Mouse (Mus musculus): ENCODE results near the gene Iqsec3. TPM values are rescaled to one million over a fixed set of nuclear protein-coding genes. Genes with fewer than 3 reads are reported as not detected.

The Iqsec3 gene
- polyA plus RNA-seq, 1 experiment from 2014 or later, result 0.03 TPM

GRCm38 (mm10) chr6:121424830-121425229 lies 48.6 kb downstream of the Iqsec3 start:
- no peak for DNase-seq (ENCODE audit: low spot score)
- 40% methylated on average over 6 of the region's 6 CpGs for WGBS
- Histone ChIP-seq H3K9me3 (replicated peaks) (no peaks in the 10 kb centered on the region), H3K27ac (no peak overlapping the region), H3K4me3 (no peak overlapping the region), H3K4me1 (peaks cover 12% of the 10 kb centered on the region), H3K27me3 (ENCODE audit: low read depth, poor library complexity, severe bottlenecking) (peaks cover 30% of the 10 kb centered on the region), H3K36me3 (no peaks in the 10 kb centered on the region)

DNA sequence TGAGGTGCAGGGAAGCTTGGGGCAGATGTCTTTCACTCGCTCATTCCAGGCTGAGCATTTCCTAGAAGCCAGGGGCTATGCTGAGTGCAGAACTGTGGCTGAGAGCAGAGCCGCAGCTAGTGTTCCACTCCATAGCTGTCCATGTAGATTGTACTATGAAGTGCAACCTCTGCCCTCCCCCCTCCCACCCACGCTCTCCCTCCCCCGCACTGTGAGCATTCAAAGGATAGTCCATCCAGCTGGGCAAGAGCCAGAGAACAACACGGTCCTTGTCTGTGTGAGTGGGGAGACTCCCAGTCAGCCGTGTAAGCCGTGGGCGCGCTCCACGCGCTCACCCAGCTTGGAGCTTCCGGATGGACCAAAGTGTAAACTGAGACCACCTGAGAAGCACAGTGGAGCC lies 49.1 kb downstream of the Iqsec3 start:
- H3K9me3 ChIP-seq (replicated peaks), result no peaks in the 10 kb centered on the region
- 53% methylated on average over 12 of the region's 12 CpGs for WGBS
- no peak overlapping the region for H3K27ac ChIP-seq
- DNase-seq (ENCODE audit: low spot score), result no peak
- no peaks in the 10 kb centered on the region for H3K36me3 ChIP-seq
- H3K4me1 ChIP-seq, result peaks cover 12% of the 10 kb centered on the region
- H3K27me3 ChIP-seq (ENCODE audit: low read depth, poor library complexity, severe bottlenecking), result peaks cover 30% of the 10 kb centered on the region
- H3K4me3 ChIP-seq, result no peak overlapping the region

GRCm38 (mm10) chr6:121412558-121413297 lies 60.8 kb downstream of the Iqsec3 start:
- no peak overlapping the region for H3K27ac ChIP-seq
- H3K36me3 ChIP-seq, result no peaks in the 10 kb centered on the region
- 2% methylated on average over 44 of the region's 46 CpGs for WGBS
- peak overlapping the region; percentile 44 for H3K4me3 ChIP-seq
- H3K27me3 ChIP-seq (ENCODE audit: low read depth, poor library complexity, severe bottlenecking), result peaks cover 66% of the 10 kb centered on the region
- H3K4me1 ChIP-seq, result peaks cover 13% of the 10 kb centered on the region
- no peaks in the 10 kb centered on the region for H3K9me3 ChIP-seq (replicated peaks)
- DNase-seq (ENCODE audit: low spot score), result peak; percentile 54

DNA sequence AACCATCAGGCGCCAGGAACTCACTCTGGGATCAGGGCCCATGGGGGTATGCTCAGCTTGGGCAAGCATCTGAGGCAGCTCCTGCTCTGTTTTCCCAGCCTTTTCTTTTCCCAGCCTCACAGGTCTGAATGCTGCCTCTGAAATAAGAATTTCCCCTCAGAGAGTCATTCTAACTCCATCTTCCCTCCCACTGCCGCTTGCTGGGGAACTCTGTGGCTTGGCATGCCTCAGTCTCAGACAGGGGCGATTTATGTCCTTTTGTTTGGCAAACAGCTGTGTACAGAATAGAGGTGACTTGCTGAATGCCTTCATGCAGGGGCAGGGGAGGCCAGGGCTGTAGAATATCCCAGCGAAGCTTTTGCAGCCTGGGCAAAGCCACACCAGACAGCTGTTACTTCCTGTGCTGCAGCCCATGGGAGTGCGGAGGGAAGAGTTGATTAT lies 65.9 kb downstream of the Iqsec3 start:
- Histone ChIP-seq H3K9me3 (replicated peaks) (no peaks in the 10 kb centered on the region), H3K27ac (no peak overlapping the region; the same call in 1 of the 2 replicates), H3K27me3 (ENCODE audit: low read depth, poor library complexity, severe bottlenecking) (peaks cover 38% of the 10 kb centered on the region), H3K4me3 (no peak overlapping the region), H3K4me1 (peaks cover 10% of the 10 kb centered on the region), H3K36me3 (no peaks in the 10 kb centered on the region)
- no peak for DNase-seq (ENCODE audit: low spot score)
- 50% methylated on average over 5 of the region's 5 CpGs for WGBS

DNA sequence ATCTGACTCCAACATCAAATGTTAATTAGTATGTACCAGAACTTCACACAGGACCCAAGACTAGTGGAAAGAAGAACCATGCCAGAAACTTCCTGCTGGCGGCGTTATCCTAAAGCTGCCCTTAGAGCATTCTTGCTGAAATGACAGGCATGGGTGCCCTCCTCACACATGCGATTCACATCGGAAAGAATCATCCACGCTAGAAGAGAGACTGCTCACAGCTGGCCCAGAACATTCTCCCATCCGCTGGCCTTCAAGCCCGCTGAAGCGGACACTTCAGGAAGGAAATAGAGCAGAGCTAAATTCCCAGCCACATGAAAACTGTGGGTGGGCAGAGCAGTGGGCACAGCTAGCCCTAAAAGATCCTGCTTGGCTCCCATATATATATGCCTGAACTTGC lies 68.2 kb downstream of the Iqsec3 start:
- no peak for DNase-seq (ENCODE audit: low spot score)
- Histone ChIP-seq H3K4me1 (peaks cover 6% of the 10 kb centered on the region; the same call in 1 of the 2 replicates), H3K27me3 (ENCODE audit: low read depth, poor library complexity, severe bottlenecking) (peaks cover 15% of the 10 kb centered on the region), H3K36me3 (no peaks in the 10 kb centered on the region), H3K4me3 (no peak overlapping the region), H3K27ac (no peak overlapping the region), H3K9me3 (replicated peaks) (no peaks in the 10 kb centered on the region)
- WGBS, result 95% methylated on average over 8 of the region's 8 CpGs

DNA sequence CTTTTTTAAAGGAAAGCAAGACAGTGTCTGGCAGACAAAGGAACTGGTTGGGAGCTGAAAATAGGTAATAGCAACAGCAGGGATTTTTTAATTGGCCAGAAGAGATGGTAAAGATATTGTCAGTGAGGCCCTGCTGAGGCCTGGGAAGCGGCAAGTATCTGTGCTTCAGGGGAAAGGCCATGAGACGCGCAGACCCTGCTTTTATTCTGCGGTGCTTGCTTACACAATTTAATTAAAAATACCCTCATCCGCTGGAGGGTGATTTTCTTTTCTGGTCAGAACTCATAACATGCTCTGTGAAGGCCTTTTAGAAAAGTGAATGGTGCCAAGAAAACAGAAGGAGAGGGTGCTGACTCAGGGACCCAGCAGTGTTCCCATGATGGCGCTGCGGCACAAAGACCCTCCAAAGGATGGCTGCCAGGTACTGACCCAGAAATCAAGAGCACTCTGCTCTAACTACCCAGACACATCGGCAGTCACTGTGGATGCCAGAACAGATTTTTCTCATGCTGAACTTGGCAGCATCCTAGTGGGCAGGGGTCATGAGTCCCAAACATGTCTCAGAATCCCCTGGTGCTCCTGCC lies 70.7 kb downstream of the Iqsec3 start:
- 94% methylated on average over 8 of the region's 8 CpGs for WGBS

DNA sequence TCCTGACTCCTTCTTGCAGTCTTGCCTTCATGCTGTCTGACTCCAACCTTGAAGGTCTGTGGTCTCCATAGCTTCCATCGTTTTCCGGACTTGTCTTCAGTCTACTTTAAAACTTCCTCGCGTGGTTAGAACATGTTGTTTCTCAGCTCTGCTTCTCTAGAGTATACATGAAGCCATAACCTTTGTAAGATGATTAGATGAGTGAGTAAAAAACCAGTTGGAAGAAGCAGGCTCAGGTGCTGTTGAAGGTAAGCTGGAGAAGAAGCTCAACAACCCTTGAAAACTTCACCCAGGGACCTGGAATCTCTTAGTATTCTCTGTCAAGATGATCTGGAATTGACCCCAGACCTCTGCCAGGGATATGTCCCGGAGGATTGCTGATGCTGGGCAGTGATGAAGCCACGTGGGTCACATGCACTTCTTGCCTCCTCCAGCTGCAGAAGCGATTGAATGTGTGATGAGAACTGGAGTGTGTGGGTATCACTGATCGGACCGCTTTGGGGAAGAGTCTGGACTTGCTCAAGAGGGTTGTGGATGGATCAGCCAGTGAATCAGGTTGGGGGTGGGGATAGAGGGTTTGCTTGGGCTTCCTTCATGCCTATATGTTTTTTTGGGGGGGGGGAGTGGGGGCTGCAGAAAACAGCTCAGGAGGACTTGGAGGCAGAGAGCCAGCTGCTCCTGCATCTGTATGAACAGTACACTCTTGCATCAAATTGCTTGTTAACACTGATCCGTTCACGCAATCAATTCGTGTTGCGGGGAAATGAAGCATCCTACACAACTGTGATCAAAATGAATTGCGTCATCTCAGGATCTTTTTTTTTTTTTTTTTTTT lies 71.4 kb downstream of the Iqsec3 start:
- no peak for DNase-seq (ENCODE audit: low spot score)
- H3K27me3 ChIP-seq (ENCODE audit: low read depth, poor library complexity, severe bottlenecking), result no peaks in the 10 kb centered on the region
- H3K4me3 ChIP-seq, result no peak overlapping the region
- H3K9me3 ChIP-seq (replicated peaks), result no peaks in the 10 kb centered on the region
- no peaks in the 10 kb centered on the region for H3K4me1 ChIP-seq
- 88% methylated on average over 14 of the region's 14 CpGs for WGBS
- H3K36me3 ChIP-seq, result no peaks in the 10 kb centered on the region
- no peak overlapping the region for H3K27ac ChIP-seq

More for the DNA sequence above, 70.7 kb downstream of the Iqsec3 start:
- H3K27ac ChIP-seq, result no peak overlapping the region
- no peak overlapping the region for H3K4me3 ChIP-seq
- no peaks in the 10 kb centered on the region for H3K9me3 ChIP-seq (replicated peaks)
- H3K4me1 ChIP-seq, result peaks cover 5% of the 10 kb centered on the region; the same call in 1 of the 2 replicates
- no peak for DNase-seq (ENCODE audit: low spot score)
- no peaks in the 10 kb centered on the region for H3K36me3 ChIP-seq
- 0 out of 2 replicates have a peak, but pooled peaks cover 4% of the 10 kb centered on the region for H3K27me3 ChIP-seq (ENCODE audit: low read depth, poor library complexity, severe bottlenecking)

DNA sequence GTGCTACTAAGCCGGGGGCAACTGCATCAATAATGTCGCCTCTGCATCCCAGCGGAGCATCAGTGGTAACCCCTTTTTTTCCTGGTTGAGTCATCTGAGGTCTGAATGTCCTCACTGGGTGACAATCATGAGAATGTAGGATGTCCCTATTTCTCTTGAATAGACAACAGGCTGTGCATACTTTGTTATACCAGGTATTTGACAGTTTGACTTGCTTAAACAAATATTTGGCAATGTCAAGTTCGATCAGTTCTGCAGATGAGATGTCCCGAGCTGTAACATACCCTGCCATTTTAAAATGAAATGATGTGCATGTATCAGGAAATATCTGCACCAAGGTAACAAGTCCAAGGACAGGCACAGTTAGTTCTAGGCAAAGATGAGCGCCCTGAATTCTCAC lies 72.3 kb downstream of the Iqsec3 start:
- DNase-seq (ENCODE audit: low spot score), result no peak
- no peak overlapping the region for H3K27ac ChIP-seq
- 95% methylated on average over 6 of the region's 6 CpGs for WGBS
- no peaks in the 10 kb centered on the region for H3K4me1 ChIP-seq
- H3K36me3 ChIP-seq, result no peaks in the 10 kb centered on the region
- no peaks in the 10 kb centered on the region for H3K9me3 ChIP-seq (replicated peaks)
- no peak overlapping the region for H3K4me3 ChIP-seq
- H3K27me3 ChIP-seq (ENCODE audit: low read depth, poor library complexity, severe bottlenecking), result no peaks in the 10 kb centered on the region

GRCm38 (mm10) chr6:121392610-121393252 lies 80.7 kb downstream of the Iqsec3 start:
- no peak overlapping the region for H3K4me3 ChIP-seq
- H3K36me3 ChIP-seq, result no peaks in the 10 kb centered on the region
- 94% methylated on average over 4 of the region's 4 CpGs for WGBS
- DNase-seq (ENCODE audit: low spot score), result no peak
- H3K4me1 ChIP-seq, result no peaks in the 10 kb centered on the region
- H3K27me3 ChIP-seq (ENCODE audit: low read depth, poor library complexity, severe bottlenecking), result no peaks in the 10 kb centered on the region
- no peaks in the 10 kb centered on the region for H3K9me3 ChIP-seq (replicated peaks)
- no peak overlapping the region for H3K27ac ChIP-seq

DNA sequence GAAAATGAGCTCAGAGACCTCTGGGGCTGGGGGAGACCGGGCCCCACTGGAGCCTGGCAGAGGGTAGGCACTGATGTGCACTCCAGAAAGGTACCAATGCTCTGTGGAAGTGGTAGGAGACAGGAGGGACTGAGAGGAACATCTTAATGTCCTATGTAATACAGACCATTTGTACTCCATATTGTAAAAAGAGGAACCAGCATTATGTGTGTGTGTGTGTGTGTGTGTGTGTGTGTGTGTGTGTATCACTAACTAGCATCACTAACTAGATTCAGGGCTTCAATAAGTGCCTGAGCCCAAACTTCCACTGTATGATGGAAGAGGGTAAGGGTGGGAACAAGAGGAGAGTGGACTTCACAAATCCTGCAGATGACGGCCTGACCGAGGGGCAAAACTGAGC lies 88.1 kb downstream of the Iqsec3 start:
- no peak overlapping the region for H3K27ac ChIP-seq
- peaks cover 14% of the 10 kb centered on the region for H3K4me1 ChIP-seq
- DNase-seq (ENCODE audit: low spot score), result no peak
- H3K4me3 ChIP-seq, result no peak overlapping the region
- H3K27me3 ChIP-seq (ENCODE audit: low read depth, poor library complexity, severe bottlenecking), result peaks cover 19% of the 10 kb centered on the region; the same call in 1 of the 2 replicates
- no peaks in the 10 kb centered on the region for H3K36me3 ChIP-seq
- WGBS, result 90% methylated on average over 3 of the region's 3 CpGs
- H3K9me3 ChIP-seq (replicated peaks), result no peaks in the 10 kb centered on the region

- Histone ChIP-seq H3K36me3 (no peaks in the 10 kb centered on the region), H3K27ac (no peak overlapping the region), H3K4me1 (peaks cover 14% of the 10 kb centered on the region), H3K27me3 (ENCODE audit: low read depth, poor library complexity, severe bottlenecking) (peaks cover 28% of the 10 kb centered on the region; the same call in 1 of the 2 replicates), H3K4me3 (no peak overlapping the region), H3K9me3 (replicated peaks) (no peaks in the 10 kb centered on the region)
- no peak for DNase-seq (ENCODE audit: low spot score)
- 60% methylated on average over 10 of the region's 10 CpGs for WGBS
Observed at GRCm38 (mm10) chr6:121382071-121382470, 91.4 kb downstream of the Iqsec3 start.

DNA sequence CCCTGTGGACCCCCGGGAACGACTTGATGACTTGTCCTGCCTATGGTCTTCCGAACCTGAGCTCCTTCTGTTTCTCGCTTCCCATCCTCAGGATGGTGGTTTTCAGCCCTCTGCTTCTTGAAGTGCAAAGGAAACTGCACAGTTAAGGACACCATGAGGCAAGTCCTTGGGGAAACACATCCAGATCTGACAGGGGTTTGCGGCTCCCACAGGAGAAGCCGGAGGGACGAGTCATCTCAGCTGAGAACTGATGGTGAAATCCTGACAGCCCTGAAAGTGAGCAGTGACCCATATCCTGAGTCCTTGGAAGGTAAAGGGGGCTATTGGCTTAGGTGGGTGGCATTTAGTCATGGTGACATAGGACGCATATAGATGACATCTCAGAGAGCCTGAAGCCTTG lies 92.9 kb downstream of the Iqsec3 start:
- Histone ChIP-seq H3K4me3 (no peak overlapping the region), H3K9me3 (replicated peaks) (no peaks in the 10 kb centered on the region), H3K4me1 (peaks cover 14% of the 10 kb centered on the region), H3K27ac (no peak overlapping the region), H3K36me3 (no peaks in the 10 kb centered on the region), H3K27me3 (ENCODE audit: low read depth, poor library complexity, severe bottlenecking) (peaks cover 24% of the 10 kb centered on the region; the same call in 1 of the 2 replicates)
- 89% methylated on average over 8 of the region's 8 CpGs for WGBS
- DNase-seq (ENCODE audit: low spot score), result no peak

Measured in limb, embryonic 10.5 days (tissue).